Mouse (Mus musculus) heart, postnatal 10 days (tissue): ENCODE results near the gene Myf5. TPM values are rescaled to one million over a fixed set of nuclear protein-coding genes. Genes with fewer than 3 reads are reported as not detected.

Experiments used
- DNase-seq, 2 experiments: peaks; one replicate each; pipeline ENCODE4 v3.0.0; 2021
- intact Hi-C: fragments of 180-260 bp; cut with DNase I; formaldehyde crosslinking; loops from one replicate; pipeline ENCODE4 v1.15.1; 2025
- microRNA-seq, 2 experiments: library from miRNA; unstranded; fragments of <30 nt; microRNA quantifications; one replicate each; pipeline ENCODE4 v1.2.0; 2022
- total RNA-seq, 2 experiments: library from RNA; stranded (reverse); gene quantifications; 2 replicates each; pipeline ENCODE4 v1.2.3; 2021

Myf5 gene
- total RNA-seq, 2 experiments from 2014 or later, result not detected

- intact Hi-C loops, result loop anchor here (1.0 to 2.0 kb wide), 2 partner anchors 262 to 304 kb away; no protein-coding TSS in a partner anchor
- peak; percentile 11 to 51 for DNase-seq
Measured at GRCm38 (mm10) chr10:107442781-107443180, 43.2 kb downstream of the Myf5 start.

- intact Hi-C loops, result no loop called here
- no peak for DNase-seq
Measured at GRCm38 (mm10) chr10:107436967-107437366, 49.0 kb downstream of the Myf5 start.

Small RNA genes within 50 kb of the gene (microRNA-seq; reads per million reads assigned to microRNA genes)
- 0 reads per million in 2 experiments for gene Gm44403

Other genes starting within 250 kb of the Myf5 start
- gene Lin7a, start 214.4 kb downstream of the Myf5 start, total RNA-seq, result 1 to 10 TPM; 1.6 to 2.5 TPM
- gene Myf6, start 8.6 kb upstream of the Myf5 start, total RNA-seq, result not detected
- gene Ptprq, start 233.9 kb upstream of the Myf5 start, total RNA-seq, result under 1 TPM in 1 of 2 experiments, not detected in 1; 0.10 TPM